Mouse (Mus musculus) layer of hippocampus, postnatal 14 days (tissue): ENCODE results near the gene Olfr1045. TPM values are rescaled to one million over a fixed set of nuclear protein-coding genes. Genes with fewer than 3 reads are reported as not detected.
"Not testable (repeated sequence)": the region's sequence is repeated elsewhere in the genome, so short reads cannot be mapped to it uniquely, and the experiment has no call there.

Source experiments
- DNase-seq, 2 experiments: peaks; one replicate each; pipeline ENCODE4 v3.0.0; 2021 to 2022; ENCODE audit warnings: low spot score in 2 of 2, mixed read lengths in 1 of 2
- long read RNA-seq, 2 experiments: library from polyadenylated mRNA; stranded (forward); transcript quantifications; one replicate each; pipeline ENCODE4 v2.0.0; 2021
- total RNA-seq, 2 experiments: library from RNA; stranded (reverse); gene quantifications; 2 replicates each; pipeline ENCODE4 v1.2.3; 2021

Gene Olfr1045
- total RNA-seq = not detected
- long read RNA-seq, experiment 1 = 0 reads
- long read RNA-seq, experiment 2 = 0 reads

DNA sequence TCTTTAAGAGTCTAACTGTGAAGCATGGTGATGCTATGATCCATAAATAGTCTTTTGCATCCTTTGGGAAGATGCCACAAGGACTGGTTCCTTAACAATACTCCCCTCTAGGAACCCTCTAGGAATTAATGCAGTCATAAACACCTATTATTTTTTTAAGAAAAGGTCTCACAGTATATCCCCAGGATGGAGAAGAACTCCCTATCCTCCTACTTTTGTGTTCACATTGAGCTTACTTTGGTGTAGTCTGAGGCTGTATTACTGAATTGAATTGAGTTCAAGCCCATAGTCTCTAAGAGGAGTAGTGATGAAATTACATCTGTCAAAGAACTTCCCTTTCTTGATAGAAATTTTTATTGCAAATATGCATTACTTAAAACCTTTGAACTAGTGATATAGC lies at the start of gene Olfr1045:
Gene Olfr1045 (minus strand): TSS at position 101 of the 400 bp plus-strand sequence.
- DNase-seq = no peak

DNA sequence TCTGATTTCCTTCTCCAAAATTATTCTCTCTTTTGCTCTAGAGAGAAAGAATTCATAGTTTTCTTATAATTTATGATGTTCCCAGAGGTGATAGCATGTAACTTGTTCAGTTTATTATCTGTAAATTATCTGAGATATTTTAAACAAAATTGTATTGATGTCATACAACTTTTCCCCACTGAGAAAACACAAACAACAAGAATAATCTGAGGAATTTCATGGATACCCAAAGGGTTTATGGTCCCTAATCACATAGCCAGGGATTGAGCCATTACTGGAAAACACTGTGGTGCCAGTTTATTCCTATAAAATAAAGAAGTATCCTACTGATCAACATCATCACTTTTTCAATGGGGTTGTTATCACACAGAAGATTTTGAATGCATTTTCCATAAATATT lies 37.4 kb upstream of the Olfr1045 start, which contains the start of gene Olfr1048:
Gene Olfr1048 (minus strand): TSS at position 101 of the 400 bp plus-strand sequence.
- DNase-seq = no peak

DNA sequence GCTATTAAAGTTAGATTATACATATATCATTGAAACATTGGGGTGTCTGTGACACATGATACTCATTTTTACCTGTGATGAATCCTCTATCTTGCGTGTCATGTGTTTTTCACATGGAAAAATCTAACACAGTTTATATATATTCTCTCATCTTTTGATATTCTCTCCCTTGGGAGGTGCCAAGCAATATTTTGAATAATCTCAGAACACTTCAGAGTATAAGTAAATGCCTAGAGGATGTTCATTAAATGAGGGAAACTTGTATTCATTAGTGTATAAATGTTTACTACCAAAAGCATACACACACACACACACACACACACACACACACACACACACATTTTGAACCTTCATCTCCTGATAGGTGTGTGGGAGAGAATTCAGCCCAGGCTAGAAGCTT lies 28.5 kb upstream of the Olfr1045 start, which contains the start of gene Olfr1047:
Gene Olfr1047 (minus strand): TSS at position 101 of the 400 bp plus-strand sequence.
- no peak for DNase-seq

DNA sequence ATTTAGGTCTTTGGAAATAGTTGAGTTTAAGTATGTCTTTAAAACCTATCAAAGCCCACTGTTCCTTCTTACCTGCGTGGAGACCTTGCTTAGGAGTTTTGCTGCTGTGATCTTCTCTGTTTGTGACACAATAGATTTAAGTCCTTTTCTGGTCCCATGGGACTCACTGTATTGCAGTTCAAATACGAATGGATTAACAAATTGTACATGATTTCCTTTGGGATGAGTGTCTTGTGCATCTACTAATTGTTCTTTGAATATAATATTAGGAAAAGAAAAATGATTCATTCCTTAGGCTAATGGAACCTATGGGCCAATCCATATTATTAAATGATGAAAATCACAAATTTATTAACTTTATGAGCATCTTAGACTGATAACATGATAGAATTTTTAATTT lies 16.4 kb upstream of the Olfr1045 start, which contains the start of gene Olfr1046:
Gene Olfr1046 (minus strand): TSS at position 101 of the 400 bp plus-strand sequence.
- DNase-seq = no peak

DNA sequence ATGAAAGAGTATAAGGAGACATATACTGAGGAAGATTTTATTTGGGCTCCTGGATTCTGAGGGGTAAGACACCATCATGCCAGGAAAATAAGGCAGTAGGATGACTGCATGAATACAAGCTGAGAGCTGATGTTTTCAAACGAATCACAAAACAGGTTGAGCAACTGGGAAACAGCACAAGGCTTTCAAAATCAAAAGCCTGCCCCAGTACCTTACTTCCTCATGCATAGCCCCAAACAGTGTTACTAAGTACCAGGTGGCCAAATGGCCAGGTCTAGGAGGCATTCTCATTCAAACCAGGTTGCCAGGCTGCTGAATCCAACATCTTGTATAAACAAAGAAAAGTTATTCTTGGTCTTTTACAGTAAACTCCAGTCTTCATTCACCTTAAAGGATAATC lies 6.9 kb downstream of the Olfr1045 start:
- DNase-seq = no peak

DNA sequence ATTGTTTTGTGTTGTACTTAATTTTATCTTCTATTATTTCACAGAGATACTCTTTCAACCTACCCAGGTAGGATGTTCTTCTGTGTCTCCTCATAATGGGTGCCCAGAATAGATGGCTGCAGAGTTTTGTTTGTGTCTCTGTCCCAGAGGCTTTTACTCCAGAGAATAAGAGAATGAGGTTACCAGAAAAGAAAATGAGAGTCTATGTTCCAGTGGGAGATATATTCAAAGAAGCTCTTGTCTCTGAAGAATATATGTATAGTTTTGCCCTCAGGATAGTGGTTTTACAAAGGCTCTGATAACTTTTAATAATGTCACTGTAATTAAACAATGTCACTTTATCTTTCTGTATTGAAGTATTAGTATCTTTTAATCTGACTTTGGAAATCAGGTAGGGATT lies 17.2 kb downstream of the Olfr1045 start, which contains the start of gene Olfr52:
Gene Olfr52 (minus strand): TSS at position 101 of the 400 bp plus-strand sequence.
- no peak for DNase-seq

DNA sequence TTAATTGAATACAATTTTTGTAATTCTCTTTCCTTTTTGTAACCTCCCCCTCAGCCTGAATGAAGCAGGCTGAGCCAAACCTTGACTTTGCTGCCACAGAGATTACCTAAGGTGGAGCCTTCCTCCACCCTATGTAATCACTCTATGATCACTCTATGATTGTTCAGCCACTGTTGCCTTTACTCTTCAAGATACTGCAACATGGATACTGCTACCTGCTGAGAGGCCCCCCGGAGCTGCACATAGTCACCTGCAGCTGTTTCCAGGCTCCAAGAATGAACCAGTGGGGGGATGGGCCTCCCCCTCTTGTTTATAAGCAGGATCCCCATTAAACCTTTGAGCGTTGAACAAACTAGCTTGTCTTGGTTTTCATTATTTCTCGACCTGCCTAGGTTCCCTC lies 22.9 kb downstream of the Olfr1045 start:
- no peak for DNase-seq

DNA sequence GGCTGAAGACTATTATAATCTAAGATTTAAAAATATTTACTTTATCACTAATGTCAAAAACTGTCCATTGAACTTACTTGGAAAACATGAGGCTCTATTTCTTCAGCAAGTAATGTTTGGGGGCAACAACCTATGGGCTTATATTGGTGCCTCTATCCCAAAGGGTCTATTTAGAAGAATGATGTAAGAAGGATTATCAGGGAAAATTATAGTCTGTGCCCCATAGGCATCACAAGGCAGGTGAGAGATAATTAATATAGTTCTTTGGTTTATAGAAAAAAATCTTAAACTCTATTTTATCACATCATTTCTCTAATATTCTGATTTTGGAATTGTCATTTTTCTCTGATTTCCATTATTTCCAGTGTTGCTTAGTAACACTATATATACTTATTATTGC lies 25.1 kb downstream of the Olfr1045 start, which contains the start of gene Olfr1044:
Gene Olfr1044 (minus strand): TSS at position 101 of the 400 bp plus-strand sequence.
- no peak for DNase-seq

DNA sequence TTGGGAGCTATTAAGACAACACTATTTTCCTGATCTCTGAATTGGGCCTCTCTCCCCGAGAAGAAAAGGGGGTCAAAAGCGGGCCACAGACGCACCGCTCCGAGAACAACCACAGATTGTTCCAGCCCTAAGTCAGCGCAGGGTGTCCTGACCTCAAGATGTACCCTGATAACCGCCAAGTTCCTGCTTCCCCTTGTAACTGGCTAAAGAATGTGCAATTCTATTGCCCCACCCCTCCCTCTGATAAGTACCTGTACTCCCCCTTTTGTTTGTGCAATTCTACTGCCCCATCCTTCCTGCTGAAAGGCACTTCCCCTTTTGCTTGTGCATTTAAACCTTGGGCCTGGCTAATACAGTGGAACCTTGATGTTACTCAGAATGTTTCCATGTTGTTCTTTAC lies 27.4 kb downstream of the Olfr1045 start:
- not testable (repeated sequence) for DNase-seq

DNA sequence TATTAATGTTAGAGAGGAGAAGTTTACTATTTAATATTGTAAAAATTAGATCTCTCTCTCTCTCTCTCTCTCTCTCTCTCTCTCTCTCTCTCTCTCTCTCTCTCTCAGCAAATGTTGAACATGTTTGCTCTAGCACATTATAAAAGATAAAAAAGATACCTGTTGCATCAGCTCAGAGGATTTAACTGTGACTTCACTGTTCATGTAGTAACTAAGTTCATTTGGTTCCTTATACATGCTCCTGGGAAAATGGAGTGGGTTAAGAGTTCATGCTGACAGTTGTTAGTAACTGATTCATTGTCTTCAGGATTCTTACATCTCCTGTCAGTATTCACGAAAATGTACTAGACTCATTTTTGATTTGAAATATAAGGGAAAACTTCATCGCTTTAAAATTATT lies 35.4 kb downstream of the Olfr1045 start, which contains the start of gene Olfr1043:
Gene Olfr1043 (minus strand): TSS at position 101 of the 400 bp plus-strand sequence.
- no peak for DNase-seq

DNA sequence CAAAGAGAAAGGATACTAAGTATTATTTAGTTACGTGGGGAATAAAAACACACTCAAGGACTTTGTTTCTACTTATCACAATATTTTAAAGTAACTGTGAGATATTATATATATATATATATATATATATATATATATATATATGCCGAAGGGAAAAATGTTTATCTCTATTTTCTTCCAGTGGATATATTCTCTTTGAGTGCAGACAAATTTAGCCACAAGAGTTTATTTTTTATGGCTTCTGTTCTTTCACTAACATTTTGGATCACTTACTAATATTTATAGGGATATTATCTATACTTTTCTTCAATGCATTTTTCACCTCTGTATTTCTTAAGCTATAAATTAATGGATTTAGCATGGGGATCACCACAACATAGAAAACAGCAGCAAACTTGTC lies 41.1 kb downstream of the Olfr1045 start, which contains the start of gene Olfr1042:
Gene Olfr1042 (minus strand): TSS at position 101 of the 400 bp plus-strand sequence.
- no peak for DNase-seq

DNA sequence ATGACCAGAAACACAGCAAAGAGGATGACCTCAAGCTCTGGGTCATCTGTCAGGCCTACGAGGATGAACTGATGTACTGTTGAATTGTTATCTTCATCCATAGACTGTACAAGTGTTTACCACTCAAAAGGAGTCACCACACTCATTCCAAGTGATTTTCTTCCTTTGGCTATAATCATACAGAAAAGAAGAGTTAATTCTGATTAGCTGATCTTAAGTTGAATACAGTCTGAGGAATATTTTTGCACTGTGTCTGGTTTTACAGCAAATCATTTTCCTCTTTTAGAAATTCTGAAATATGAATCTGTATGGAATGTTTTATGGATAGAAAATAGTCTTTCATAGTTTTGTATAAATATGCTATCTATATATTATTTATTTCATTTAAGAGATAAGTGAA lies 56.2 kb downstream of the Olfr1045 start, which contains the start of gene Olfr1040:
Gene Olfr1040 (minus strand): TSS at position 101 of the 400 bp plus-strand sequence.
- no peak for DNase-seq

Other genes with a start within 250 kb of the Olfr1045 start
- not detected for gene Olfr1029, start 229.1 kb downstream of the Olfr1045 start, total RNA-seq
- gene Olfr1030, start 223.7 kb downstream of the Olfr1045 start, total RNA-seq = not detected
- not detected for gene Olfr1031, start 212.7 kb downstream of the Olfr1045 start, total RNA-seq
- not detected for gene Olfr1032, start 197.5 kb downstream of the Olfr1045 start, total RNA-seq
- gene Olfr1033, start 182.4 kb downstream of the Olfr1045 start, total RNA-seq = not detected
- not detected for gene Olfr1034, start 157.1 kb downstream of the Olfr1045 start, total RNA-seq
- not detected for gene Olfr1036, start 129.0 kb downstream of the Olfr1045 start, total RNA-seq
- gene Olfr1037, start 115.6 kb downstream of the Olfr1045 start, total RNA-seq = not detected
- not detected for gene Olfr1039, start 67.1 kb downstream of the Olfr1045 start, total RNA-seq
- not detected for gene Olfr1040, start 56.3 kb downstream of the Olfr1045 start, total RNA-seq
- not detected for gene Olfr1042, start 41.2 kb downstream of the Olfr1045 start, total RNA-seq
- not detected for gene Olfr1043, start 35.5 kb downstream of the Olfr1045 start, total RNA-seq
- gene Olfr1044, start 25.2 kb downstream of the Olfr1045 start, total RNA-seq = not detected
- gene Olfr52, start 17.3 kb downstream of the Olfr1045 start, total RNA-seq = not detected
- not detected for gene Olfr1046, start 16.3 kb upstream of the Olfr1045 start, total RNA-seq
- gene Olfr1047, start 28.4 kb upstream of the Olfr1045 start, total RNA-seq = not detected
- gene Olfr1048, start 37.3 kb upstream of the Olfr1045 start, total RNA-seq = not detected
- gene Olfr1049, start 55.3 kb upstream of the Olfr1045 start, total RNA-seq = not detected
- not detected for gene Olfr1051, start 76.1 kb upstream of the Olfr1045 start, total RNA-seq
- not detected for gene Olfr1052, start 89.4 kb upstream of the Olfr1045 start, total RNA-seq
- not detected for gene Olfr1053, start 112.3 kb upstream of the Olfr1045 start, total RNA-seq
- not detected for gene Olfr1054, start 132.4 kb upstream of the Olfr1045 start, total RNA-seq
- not detected for gene Olfr1055, start 147.3 kb upstream of the Olfr1045 start, total RNA-seq
- not detected for gene Olfr1056, start 159.5 kb upstream of the Olfr1045 start, total RNA-seq
- gene Olfr1057, start 175.4 kb upstream of the Olfr1045 start, total RNA-seq = not detected
- not detected for gene Olfr1058, start 185.6 kb upstream of the Olfr1045 start, total RNA-seq
- not detected for gene Olfr1061, start 211.0 kb upstream of the Olfr1045 start, total RNA-seq
- gene Olfr1062, start 223.7 kb upstream of the Olfr1045 start, total RNA-seq = not detected
- gene Olfr1065, start 247.6 kb upstream of the Olfr1045 start, total RNA-seq = not detected